Mouse (Mus musculus) midbrain, embryonic 10.5 days (tissue): ENCODE measurements around the gene Tsfm. TPM values are rescaled to one million over a fixed set of nuclear protein-coding genes. Genes with fewer than 3 reads are reported as not detected.
A peak's percentile ranks its signal among the peaks of the same experiment; 100 is the strongest.

Experiments
- DNase-seq: peaks from one replicate; pipeline ENCODE4 v3.0.0-alpha.2; 2017; ENCODE audit warnings: low spot score
- H3K27ac ChIP-seq: fragments of 300-500 bp; sonication (generic); replicated peaks from 2 replicates; pipeline ENCODE4 v1.5.1; 2016; ENCODE audit warnings: mild to moderate bottlenecking
- H3K27me3 ChIP-seq: fragments of 300-500 bp; sonication (generic); 2 replicates; pipeline ENCODE4 v1.6.1; 2016; ENCODE audit warnings: low read depth, mild to moderate bottlenecking; ENCODE audit not compliant: poor library complexity, severe bottlenecking
- H3K36me3 ChIP-seq: fragments of 300-500 bp; sonication (generic); 2 replicates; pipeline ENCODE4 v1.6.1; 2016; ENCODE audit warnings: mild to moderate bottlenecking, moderate library complexity
- H3K4me1 ChIP-seq: fragments of 300-500 bp; sonication (generic); 2 replicates; pipeline ENCODE4 v1.6.1; 2016
- H3K4me3 ChIP-seq: fragments of 300-500 bp; sonication (generic); 2 replicates; pipeline ENCODE4 v1.5.1; 2016; ENCODE audit warnings: mild to moderate bottlenecking, moderate library complexity
- H3K9me3 ChIP-seq: fragments of 300-500 bp; sonication (generic); replicated peaks from 2 replicates; pipeline ENCODE4 v1.6.1; 2016; ENCODE audit warnings: mild to moderate bottlenecking
- WGBS: fragments of 180-500 bp; shearing (Covaris S2); methylation state at CpG from one replicate; pipeline ENCODE4 v1.1.7; 2016; 5-methylcytosine and 5-hydroxymethylcytosine counted together
- polyA plus RNA-seq: library from polyadenylated mRNA; unstranded; fragments of >200 nt; fragmentation: Nextera tagmentation; extraction: Ambion mirVana; gene quantifications from 2 replicates; pipeline ENCODE4 v1.2.1, GENCODE M21; 2016

The Tsfm gene
- polyA plus RNA-seq, 1 experiment from 2014 or later: 107 TPM

GRCm38 (mm10) chr10:127061085-127061484 is 30.4 kb upstream of the Tsfm start:
- H3K4me3 ChIP-seq: peak overlapping the region; percentile 99
- H3K36me3 ChIP-seq: peaks cover 37% of the 10 kb centered on the region
- peak overlapping the region; percentile 97; the same call in 1 of the 2 replicates for H3K27ac ChIP-seq
- no peaks in the 10 kb centered on the region for H3K9me3 ChIP-seq
- no peak for DNase-seq
- H3K27me3 ChIP-seq: peaks cover 36% of the 10 kb centered on the region
- 30% methylated on average over 5 of the region's 5 CpGs for WGBS
- H3K4me1 ChIP-seq: peaks cover 68% of the 10 kb centered on the region

DNA sequence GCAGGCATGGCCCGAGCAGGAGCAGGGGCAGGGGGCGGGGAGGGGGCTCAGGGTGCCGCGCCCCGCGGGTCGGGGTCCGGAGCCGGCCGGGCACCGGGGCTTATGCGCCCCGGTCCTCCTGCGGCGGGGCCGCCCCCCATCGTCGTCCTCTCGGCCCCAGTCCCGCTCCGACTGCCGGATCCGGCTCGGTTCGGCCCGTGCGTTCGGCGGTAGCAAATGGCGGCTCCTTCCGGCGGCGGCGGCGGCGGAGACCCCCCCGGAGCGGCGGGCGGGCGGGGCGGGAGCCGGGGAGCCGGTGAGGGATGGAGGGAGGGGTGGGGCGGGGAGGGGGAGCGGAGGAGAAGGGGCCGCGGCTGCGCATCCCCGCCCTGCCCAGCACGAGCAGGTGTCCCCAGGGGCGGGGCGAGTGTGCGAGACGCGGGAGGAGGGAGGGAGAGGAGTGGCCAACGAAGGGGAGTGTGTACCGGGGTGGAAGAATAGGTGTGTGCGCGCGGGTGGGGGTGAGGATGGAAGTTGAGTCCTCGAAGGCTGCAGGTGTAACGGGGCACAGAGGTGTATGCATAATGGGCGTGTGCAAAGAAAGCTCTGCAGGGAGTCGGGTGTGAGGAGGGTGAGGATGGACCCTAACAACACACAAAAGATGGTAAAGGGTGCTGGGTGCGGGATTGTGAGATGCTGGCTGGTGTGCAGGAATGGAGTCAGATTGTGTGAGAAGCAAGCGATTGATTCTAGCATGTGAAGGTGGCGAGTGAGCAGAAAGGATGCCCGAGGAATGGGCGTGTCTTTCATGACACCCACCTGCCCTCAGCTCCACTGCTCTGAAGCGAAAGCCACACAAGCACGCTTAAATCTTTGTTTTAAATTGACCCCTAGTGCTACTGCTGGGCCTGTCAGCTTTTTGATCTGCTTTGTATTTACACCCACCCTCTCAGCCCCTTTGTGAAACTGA is 29.6 kb upstream of the Tsfm start, which contains the start of gene March9:
Gene March9 (minus strand): TSS at position 217 of the 949 bp plus-strand sequence.
- peaks cover 36% of the 10 kb centered on the region for H3K27me3 ChIP-seq
- peak; percentile 73 for DNase-seq
- peaks cover 65% of the 10 kb centered on the region for H3K4me1 ChIP-seq
- 1% methylated on average over 65 of the region's 72 CpGs for WGBS
- H3K27ac ChIP-seq: peak within 1 kb of the TSS; percentile 97
- H3K4me3 ChIP-seq: peak within 1 kb of the TSS; percentile 99
- no peaks in the 10 kb centered on the region for H3K9me3 ChIP-seq
- peaks cover 37% of the 10 kb centered on the region for H3K36me3 ChIP-seq

DNA sequence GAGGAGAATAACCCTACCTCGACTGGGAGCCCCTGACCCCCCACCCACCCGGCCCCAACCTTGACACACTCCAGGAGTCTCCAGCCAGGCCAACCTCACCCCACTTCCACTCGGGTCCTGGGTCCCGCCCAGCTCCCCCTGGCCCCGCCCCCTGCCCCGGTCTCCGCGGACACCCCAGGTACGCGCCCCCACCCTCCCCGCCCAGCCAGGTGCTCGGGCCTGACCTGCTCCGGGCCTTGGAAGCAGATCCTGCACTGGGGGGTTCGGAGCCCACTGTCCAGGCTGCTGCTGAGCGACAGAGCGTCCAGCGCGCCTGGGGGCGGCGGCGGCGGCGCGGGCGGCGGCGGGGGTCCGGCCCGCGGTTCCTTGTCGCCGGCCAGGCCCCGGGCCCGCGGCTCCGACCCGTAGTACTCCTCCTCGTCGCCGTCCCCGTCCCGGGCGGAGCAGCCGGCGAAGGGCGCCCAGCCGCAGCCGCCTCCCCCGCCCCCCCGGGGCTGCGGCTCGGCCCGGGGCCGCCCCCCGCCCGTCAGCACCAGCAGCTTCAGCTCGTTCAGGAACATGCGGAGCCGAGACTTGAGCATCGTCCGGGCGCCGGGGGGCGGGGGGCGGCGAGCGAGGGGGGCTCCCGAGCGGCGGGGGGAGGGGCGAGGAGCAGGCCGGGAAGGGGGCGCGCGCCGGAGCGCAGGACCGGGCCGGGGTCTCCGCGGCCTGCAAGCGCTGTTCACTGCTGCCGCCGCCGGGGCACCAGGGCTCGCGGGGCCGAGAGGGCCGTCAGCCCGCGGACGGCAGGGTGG is 28.7 kb upstream of the Tsfm start:
- H3K27ac ChIP-seq: peak overlapping the region; percentile 97
- H3K4me1 ChIP-seq: peaks cover 56% of the 10 kb centered on the region
- peaks cover 36% of the 10 kb centered on the region for H3K27me3 ChIP-seq
- H3K36me3 ChIP-seq: peaks cover 37% of the 10 kb centered on the region
- under 1% methylated on average over 87 of the region's 92 CpGs for WGBS
- H3K4me3 ChIP-seq: peak overlapping the region; percentile 99
- peak; percentile 69 for DNase-seq
- H3K9me3 ChIP-seq: no peaks in the 10 kb centered on the region

GRCm38 (mm10) chr10:127058708-127059107 is 28.1 kb upstream of the Tsfm start:
- peak overlapping the region; percentile 99 for H3K4me3 ChIP-seq
- peaks cover 36% of the 10 kb centered on the region for H3K27me3 ChIP-seq
- H3K9me3 ChIP-seq: no peaks in the 10 kb centered on the region
- peaks cover 42% of the 10 kb centered on the region for H3K36me3 ChIP-seq
- H3K27ac ChIP-seq: peak overlapping the region; percentile 97
- no peak for DNase-seq
- WGBS: 8% methylated on average over 8 of the region's 8 CpGs
- H3K4me1 ChIP-seq: peaks cover 55% of the 10 kb centered on the region

DNA sequence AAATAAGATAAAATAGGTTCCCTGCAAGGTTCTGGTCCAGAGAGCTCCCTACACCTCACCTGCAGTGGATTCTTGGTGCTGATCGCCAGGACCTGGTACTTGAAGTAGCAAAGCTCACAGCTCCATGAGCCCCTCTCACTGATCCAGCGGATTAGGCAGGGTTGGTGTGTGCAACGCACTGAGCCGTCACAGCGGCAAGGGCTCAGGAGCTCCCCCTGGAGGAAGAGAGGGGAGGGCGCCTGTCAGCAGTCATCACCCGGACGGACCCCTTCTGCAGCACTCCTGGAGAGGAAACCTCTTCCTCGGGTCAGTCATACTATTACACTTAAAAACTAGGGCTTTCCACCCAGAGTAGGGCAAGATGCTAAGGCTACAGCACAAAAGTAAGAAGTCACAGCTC is 27.5 kb upstream of the Tsfm start:
- Histone ChIP-seq H3K9me3 (no peaks in the 10 kb centered on the region), H3K27ac (peak overlapping the region; percentile 97; the same call in 1 of the 2 replicates), H3K4me1 (peaks cover 55% of the 10 kb centered on the region), H3K4me3 (peak overlapping the region; percentile 99), H3K27me3 (peaks cover 36% of the 10 kb centered on the region), H3K36me3 (peaks cover 45% of the 10 kb centered on the region)
- WGBS: under 1% methylated on average over 9 of the region's 9 CpGs
- peak; percentile 89 for DNase-seq

- Histone ChIP-seq H3K4me1 (peaks cover 46% of the 10 kb centered on the region), H3K9me3 (no peaks in the 10 kb centered on the region), H3K36me3 (peaks cover 45% of the 10 kb centered on the region), H3K27ac (no peak overlapping the region), H3K4me3 (no peak overlapping the region), H3K27me3 (peaks cover 43% of the 10 kb centered on the region)
- no peak for DNase-seq
- 90% methylated on average over 20 of the region's 20 CpGs for WGBS
Measured at GRCm38 (mm10) chr10:127056490-127056889, 25.9 kb upstream of the Tsfm start.

GRCm38 (mm10) chr10:127055406-127055805 is 24.8 kb upstream of the Tsfm start:
- Histone ChIP-seq H3K4me3 (no peak overlapping the region), H3K36me3 (peaks cover 45% of the 10 kb centered on the region), H3K27me3 (peaks cover 43% of the 10 kb centered on the region), H3K27ac (no peak overlapping the region), H3K9me3 (no peaks in the 10 kb centered on the region), H3K4me1 (peaks cover 35% of the 10 kb centered on the region)
- WGBS: 94% methylated on average over 8 of the region's 8 CpGs
- no peak for DNase-seq

- H3K27me3 ChIP-seq: peaks cover 48% of the 10 kb centered on the region
- H3K27ac ChIP-seq: no peak overlapping the region
- H3K36me3 ChIP-seq: peaks cover 45% of the 10 kb centered on the region
- H3K4me1 ChIP-seq: peaks cover 31% of the 10 kb centered on the region
- no peak overlapping the region for H3K4me3 ChIP-seq
- 75% methylated on average over 4 of the region's 4 CpGs for WGBS
- no peaks in the 10 kb centered on the region for H3K9me3 ChIP-seq
- no peak for DNase-seq
Measured at GRCm38 (mm10) chr10:127054646-127055045, 24.0 kb upstream of the Tsfm start.

DNA sequence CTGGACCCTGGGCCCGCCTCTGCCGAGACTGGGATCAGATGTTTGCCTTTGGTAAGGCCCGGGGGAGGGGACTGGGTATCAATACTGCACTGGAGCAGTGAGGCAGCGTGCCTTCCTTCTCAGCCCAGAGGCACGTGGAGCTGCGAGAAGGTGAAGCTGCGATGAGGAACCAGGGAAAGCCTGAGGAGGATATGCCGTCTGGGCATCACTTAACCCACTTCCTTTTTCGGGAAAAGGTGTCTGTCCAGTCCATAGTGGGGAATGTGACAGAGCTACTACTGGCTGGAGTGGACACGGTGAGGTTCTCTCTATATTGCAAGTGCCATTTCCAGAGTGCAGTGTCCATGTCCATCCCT is 19.5 kb upstream of the Tsfm start:
- DNase-seq: no peak
- Histone ChIP-seq H3K27me3 (peaks cover 60% of the 10 kb centered on the region), H3K36me3 (peaks cover 27% of the 10 kb centered on the region), H3K27ac (no peak overlapping the region), H3K4me3 (peak overlapping the region; percentile 34; the same call in 1 of the 2 replicates), H3K4me1 (peaks cover 18% of the 10 kb centered on the region), H3K9me3 (no peaks in the 10 kb centered on the region)
- WGBS: 17% methylated on average over 10 of the region's 10 CpGs

- Histone ChIP-seq H3K27me3 (peaks cover 60% of the 10 kb centered on the region), H3K4me1 (peaks cover 18% of the 10 kb centered on the region), H3K4me3 (peak overlapping the region; percentile 34), H3K9me3 (no peaks in the 10 kb centered on the region), H3K27ac (no peak overlapping the region), H3K36me3 (peaks cover 27% of the 10 kb centered on the region)
- peak; percentile 37 for DNase-seq
- WGBS: 3% methylated on average over 29 of the region's 29 CpGs
Measured at GRCm38 (mm10) chr10:127049395-127050118, 18.9 kb upstream of the Tsfm start.

DNA sequence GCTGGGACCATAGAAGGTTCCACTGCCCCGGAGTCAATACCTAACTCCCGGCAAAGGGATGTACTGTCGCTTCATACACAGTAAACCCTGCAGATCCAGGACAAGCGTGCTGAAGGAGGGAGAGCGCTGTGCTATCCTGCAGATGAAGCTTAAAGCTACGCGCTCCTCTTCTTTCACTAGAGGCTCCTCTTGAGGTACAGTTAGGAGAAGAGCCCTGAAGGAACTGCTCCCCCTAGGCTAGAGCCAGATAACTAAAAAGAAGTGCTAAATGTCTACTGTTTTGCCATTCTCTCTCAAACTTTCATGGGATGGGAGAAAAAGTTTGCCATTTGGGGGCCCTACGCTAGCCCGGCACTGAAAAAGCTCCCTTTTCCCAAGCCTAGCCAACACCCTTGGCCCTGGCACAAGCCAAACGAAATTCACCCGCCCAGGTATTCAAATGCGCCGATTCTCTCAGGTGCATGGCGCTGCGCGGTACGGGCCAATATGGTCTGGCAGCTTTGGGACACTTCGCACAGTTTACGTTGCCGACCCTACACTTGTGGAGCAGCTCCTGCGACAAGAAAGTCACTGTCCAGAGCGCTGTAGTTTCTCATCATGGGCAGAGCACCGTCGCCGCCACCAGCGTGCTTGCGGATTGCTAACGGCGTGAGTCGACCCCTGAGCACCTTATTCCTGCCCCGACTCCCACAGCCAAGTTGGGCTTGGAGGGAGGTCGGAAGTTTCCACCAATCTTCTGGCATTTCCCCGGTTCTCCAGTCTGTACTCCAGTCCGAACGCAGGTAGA is 18.2 kb upstream of the Tsfm start:
- DNase-seq: peak; percentile 30
- H3K9me3 ChIP-seq: no peaks in the 10 kb centered on the region
- H3K4me3 ChIP-seq: peak overlapping the region; percentile 34
- peaks cover 60% of the 10 kb centered on the region for H3K27me3 ChIP-seq
- WGBS: 6% methylated on average over 35 of the region's 35 CpGs
- H3K4me1 ChIP-seq: peaks cover 18% of the 10 kb centered on the region
- peaks cover 26% of the 10 kb centered on the region for H3K36me3 ChIP-seq
- no peak overlapping the region for H3K27ac ChIP-seq
